Mouse (Mus musculus): Measurements from ENCODE around the gene Cd47. TPM values are rescaled to one million over a fixed set of nuclear protein-coding genes. Genes with fewer than 3 reads are reported as not detected.

Gene Cd47
- polyA plus RNA-seq, 1 experiment: 8.1 TPM

- Histone ChIP-seq H3K27ac (ENCODE audit: control insufficient read depth, insufficient read depth, low read depth, low read length) (no peak overlapping the region), H3K4me3 (ENCODE audit: control insufficient read depth, low read depth, low read length) (no peak overlapping the region), H3K27me3 (ENCODE audit: control insufficient read depth, insufficient read depth, low read length) (no peaks in the 10 kb centered on the region), H3K4me1 (ENCODE audit: control insufficient read depth, insufficient read depth, low read length) (no peaks in the 10 kb centered on the region), H3K36me3 (ENCODE audit: control insufficient read depth, insufficient read depth, low read length) (no peaks in the 10 kb centered on the region)
- TF ChIP-seq CTCF (IDR thresholded peaks at IDR 0.05; ENCODE audit: control insufficient read depth, insufficient read depth, insufficient replicate concordance, low read depth, low read length) (no peak), POLR2A (IDR thresholded peaks at IDR 0.05; ENCODE audit: control insufficient read depth, low read depth, low read length) (no peak)
These were observed 104.1 kb downstream of the Cd47 start for GRCm38 (mm10) chr16:49904248-49904930.

GRCm38 (mm10) chr16:49905041-49905440 is 104.7 kb downstream of the Cd47 start:
- no peak for TF ChIP-seq POLR2A (IDR thresholded peaks at IDR 0.05; ENCODE audit: control insufficient read depth, low read depth, low read length)
- TF ChIP-seq CTCF (IDR thresholded peaks at IDR 0.05; ENCODE audit: control insufficient read depth, insufficient read depth, insufficient replicate concordance, low read depth, low read length): no peak
- Histone ChIP-seq H3K27me3 (ENCODE audit: control insufficient read depth, insufficient read depth, low read length) (no peaks in the 10 kb centered on the region), H3K4me1 (ENCODE audit: control insufficient read depth, insufficient read depth, low read length) (no peaks in the 10 kb centered on the region), H3K4me3 (ENCODE audit: control insufficient read depth, low read depth, low read length) (no peak overlapping the region), H3K27ac (ENCODE audit: control insufficient read depth, insufficient read depth, low read depth, low read length) (no peak overlapping the region), H3K36me3 (ENCODE audit: control insufficient read depth, insufficient read depth, low read length) (no peaks in the 10 kb centered on the region)

DNA sequence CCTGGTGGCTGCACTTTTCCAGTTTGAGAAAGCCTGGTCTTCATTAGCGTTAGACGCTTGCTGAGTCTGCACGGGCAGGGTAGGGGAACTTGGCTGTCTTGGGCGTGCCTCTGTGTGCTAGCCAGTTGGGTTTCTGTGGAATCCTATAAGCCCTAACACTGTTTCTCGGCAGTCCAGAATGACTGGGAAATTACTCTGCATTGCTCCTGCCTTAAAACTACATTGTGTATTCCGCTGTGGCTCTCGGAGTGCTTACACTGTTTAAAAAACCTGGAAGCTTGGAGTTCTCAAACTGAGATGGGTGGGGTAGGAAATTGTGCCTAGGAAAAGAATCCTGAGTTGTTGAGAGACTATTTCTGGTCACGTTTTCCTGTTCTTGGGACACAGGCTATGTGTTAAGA is 105.3 kb downstream of the Cd47 start:
- TF ChIP-seq POLR2A (IDR thresholded peaks at IDR 0.05; ENCODE audit: control insufficient read depth, low read depth, low read length) (no peak), CTCF (IDR thresholded peaks at IDR 0.05; ENCODE audit: control insufficient read depth, insufficient read depth, insufficient replicate concordance, low read depth, low read length) (no peak)
- Histone ChIP-seq H3K36me3 (ENCODE audit: control insufficient read depth, insufficient read depth, low read length) (no peaks in the 10 kb centered on the region), H3K27ac (ENCODE audit: control insufficient read depth, insufficient read depth, low read depth, low read length) (no peak overlapping the region), H3K4me1 (ENCODE audit: control insufficient read depth, insufficient read depth, low read length) (no peaks in the 10 kb centered on the region), H3K27me3 (ENCODE audit: control insufficient read depth, insufficient read depth, low read length) (no peaks in the 10 kb centered on the region), H3K4me3 (ENCODE audit: control insufficient read depth, low read depth, low read length) (no peak overlapping the region)

DNA sequence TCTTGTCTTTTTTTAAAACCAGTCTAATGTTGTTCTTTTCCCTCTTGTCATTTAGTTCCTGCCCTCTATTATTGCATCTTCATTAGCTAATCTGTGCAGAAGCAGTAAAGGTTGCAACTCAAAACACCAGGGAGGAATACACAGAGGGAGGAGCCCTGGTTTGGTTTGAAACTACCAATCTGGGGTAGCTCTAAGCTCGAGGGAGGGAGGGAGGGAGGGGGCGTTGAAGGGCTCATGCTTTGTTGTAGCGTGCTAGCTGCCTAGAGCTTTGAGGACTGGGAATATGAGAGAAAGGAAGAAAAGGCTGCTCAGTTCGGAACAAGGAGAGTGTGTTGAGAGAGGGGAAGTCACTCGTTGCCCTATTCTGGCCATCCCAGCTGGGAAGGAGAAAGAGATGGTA is 105.7 kb downstream of the Cd47 start:
- H3K4me3 ChIP-seq (ENCODE audit: control insufficient read depth, low read depth, low read length): no peak overlapping the region
- no peak overlapping the region for H3K27ac ChIP-seq (ENCODE audit: control insufficient read depth, insufficient read depth, low read depth, low read length)
- no peaks in the 10 kb centered on the region for H3K36me3 ChIP-seq (ENCODE audit: control insufficient read depth, insufficient read depth, low read length)
- H3K27me3 ChIP-seq (ENCODE audit: control insufficient read depth, insufficient read depth, low read length): no peaks in the 10 kb centered on the region
- no peaks in the 10 kb centered on the region for H3K4me1 ChIP-seq (ENCODE audit: control insufficient read depth, insufficient read depth, low read length)
- no peak for TF ChIP-seq CTCF (IDR thresholded peaks at IDR 0.05; ENCODE audit: control insufficient read depth, insufficient read depth, insufficient replicate concordance, low read depth, low read length)
- TF ChIP-seq POLR2A (IDR thresholded peaks at IDR 0.05; ENCODE audit: control insufficient read depth, low read depth, low read length): no peak

GRCm38 (mm10) chr16:49906940-49907339 is 106.6 kb downstream of the Cd47 start:
- no peaks in the 10 kb centered on the region for H3K4me1 ChIP-seq (ENCODE audit: control insufficient read depth, insufficient read depth, low read length)
- TF ChIP-seq POLR2A (IDR thresholded peaks at IDR 0.05; ENCODE audit: control insufficient read depth, low read depth, low read length) (no peak), CTCF (IDR thresholded peaks at IDR 0.05; ENCODE audit: control insufficient read depth, insufficient read depth, insufficient replicate concordance, low read depth, low read length) (no peak)
- H3K27me3 ChIP-seq (ENCODE audit: control insufficient read depth, insufficient read depth, low read length): no peaks in the 10 kb centered on the region
- H3K27ac ChIP-seq (ENCODE audit: control insufficient read depth, insufficient read depth, low read depth, low read length): no peak overlapping the region
- no peak overlapping the region for H3K4me3 ChIP-seq (ENCODE audit: control insufficient read depth, low read depth, low read length)
- no peaks in the 10 kb centered on the region for H3K36me3 ChIP-seq (ENCODE audit: control insufficient read depth, insufficient read depth, low read length)

- H3K4me3 ChIP-seq (ENCODE audit: control insufficient read depth, low read depth, low read length): no peak overlapping the region
- H3K4me1 ChIP-seq (ENCODE audit: control insufficient read depth, insufficient read depth, low read length): no peaks in the 10 kb centered on the region
- no peak overlapping the region for H3K27ac ChIP-seq (ENCODE audit: control insufficient read depth, insufficient read depth, low read depth, low read length)
- H3K36me3 ChIP-seq (ENCODE audit: control insufficient read depth, insufficient read depth, low read length): no peaks in the 10 kb centered on the region
- TF ChIP-seq CTCF (IDR thresholded peaks at IDR 0.05; ENCODE audit: control insufficient read depth, insufficient read depth, insufficient replicate concordance, low read depth, low read length) (no peak), POLR2A (IDR thresholded peaks at IDR 0.05; ENCODE audit: control insufficient read depth, low read depth, low read length) (no peak)
- H3K27me3 ChIP-seq (ENCODE audit: control insufficient read depth, insufficient read depth, low read length): no peaks in the 10 kb centered on the region
These were observed 107.0 kb downstream of the Cd47 start for GRCm38 (mm10) chr16:49907356-49907755.

DNA sequence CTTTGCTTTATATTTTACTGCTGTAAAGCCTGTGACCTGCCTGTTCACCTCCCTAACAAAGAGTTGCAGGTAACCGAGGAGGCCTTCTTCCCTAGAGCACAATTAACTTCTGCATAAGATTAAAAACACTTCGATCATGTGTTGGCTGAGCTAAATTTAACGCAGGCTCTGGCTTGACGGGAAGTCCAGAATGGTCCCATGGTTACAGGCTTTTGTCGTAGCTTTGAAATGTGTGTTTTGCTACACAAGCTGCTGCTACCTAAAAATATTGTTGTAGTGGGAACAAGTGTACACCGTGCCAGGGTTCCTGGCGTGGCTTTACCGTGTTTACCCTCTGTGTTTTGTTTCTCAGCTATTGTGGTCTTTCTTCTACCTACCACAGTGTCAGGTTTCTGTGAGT is 109.2 kb downstream of the Cd47 start:
- Histone ChIP-seq H3K36me3 (ENCODE audit: control insufficient read depth, insufficient read depth, low read length) (no peaks in the 10 kb centered on the region), H3K27ac (ENCODE audit: control insufficient read depth, insufficient read depth, low read depth, low read length) (no peak overlapping the region), H3K4me1 (ENCODE audit: control insufficient read depth, insufficient read depth, low read length) (no peaks in the 10 kb centered on the region), H3K4me3 (ENCODE audit: control insufficient read depth, low read depth, low read length) (no peak overlapping the region), H3K27me3 (ENCODE audit: control insufficient read depth, insufficient read depth, low read length) (no peaks in the 10 kb centered on the region)
- no peak for TF ChIP-seq CTCF (IDR thresholded peaks at IDR 0.05; ENCODE audit: control insufficient read depth, insufficient read depth, insufficient replicate concordance, low read depth, low read length)
- TF ChIP-seq POLR2A (IDR thresholded peaks at IDR 0.05; ENCODE audit: control insufficient read depth, low read depth, low read length): no peak

Measured in testis, adult 2 months (tissue).